ENCODE assay signal across 7 mouse cellular contexts in the genomic region with DNA sequence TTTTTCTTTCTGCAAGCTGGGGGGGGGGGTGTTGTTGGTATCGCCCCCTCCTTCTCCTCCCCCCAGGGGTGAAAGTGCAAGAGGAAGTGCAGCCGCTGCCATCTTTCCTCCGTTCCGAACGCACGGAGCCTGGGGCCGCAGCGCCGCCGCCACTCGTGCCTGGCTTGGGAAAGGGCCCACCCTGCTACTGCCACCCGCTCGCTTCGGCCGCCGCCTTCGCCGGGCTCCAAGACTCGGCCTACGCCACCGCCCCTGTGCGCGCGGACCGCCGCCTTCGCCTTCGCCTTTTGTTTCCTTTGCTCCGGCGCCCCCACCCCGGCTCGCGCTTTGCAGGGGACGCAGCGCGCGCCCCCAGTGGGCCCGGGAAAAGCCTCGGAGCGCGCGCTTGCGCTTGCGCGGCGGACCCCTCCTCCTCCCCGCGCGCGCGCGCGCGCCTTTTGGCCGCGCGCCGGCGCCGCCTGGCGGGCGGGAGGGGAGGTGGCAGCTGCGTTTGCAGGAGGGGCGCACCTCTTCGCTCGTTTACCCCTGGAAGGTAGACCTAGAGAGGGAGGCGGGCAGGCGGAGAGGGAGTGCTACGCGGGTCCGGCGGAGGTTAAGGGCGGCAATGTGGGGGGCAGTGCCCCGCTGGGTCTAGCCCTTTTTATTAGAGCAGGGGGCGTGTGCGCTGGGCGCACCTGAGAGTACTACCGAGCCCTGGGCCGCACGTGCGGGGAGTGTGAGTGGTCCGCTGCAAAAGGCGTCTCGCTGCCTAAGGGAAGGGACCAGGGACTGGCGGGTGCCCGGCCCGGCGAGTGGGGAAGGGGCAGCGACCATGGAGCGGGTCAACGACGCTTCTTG. TPM values are rescaled to one million over a fixed set of nuclear protein-coding genes. Genes with fewer than 3 reads are reported as not detected.
DNase-seq lines count a peak whose midpoint lies in the region; ATAC-seq and TF ChIP-seq lines count a peak whose summit lies in the region.

No protein-coding gene starts in this region.

- ATAC-seq in intestine, embryonic 15.5 days, result peak; percentile 70
- peak; percentile 32 for ATAC-seq in midbrain, embryonic 12.5 days (ENCODE audit: low FRiP score, low read depth)

- no peaks in the 10 kb centered on the region for H3K27me3 ChIP-seq in intestine, embryonic 15.5 days (replicated peaks)
- no peaks in the 10 kb centered on the region for H3K27me3 ChIP-seq in limb, embryonic 10.5 days (ENCODE audit: low read depth, poor library complexity, severe bottlenecking)
- peaks cover 5% of the 10 kb centered on the region; the same call in 1 of the 2 replicates for H3K27me3 ChIP-seq in midbrain, embryonic 12.5 days

- peak overlapping the region; percentile 98 for H3K4me2 ChIP-seq in intestine, embryonic 15.5 days (replicated peaks)
- H3K4me2 ChIP-seq in midbrain, embryonic 12.5 days (replicated peaks), result peak overlapping the region; percentile 99

- peak overlapping the region; percentile 83 for H3K4me3 ChIP-seq in cortical plate, adult 2 months (ENCODE audit: insufficient read depth, low read length)
- peak overlapping the region; percentile 88 for H3K4me3 ChIP-seq in intestine, embryonic 15.5 days (replicated peaks)
- peak overlapping the region; percentile 86 for H3K4me3 ChIP-seq in limb, embryonic 10.5 days
- peak overlapping the region; percentile 74 for H3K4me3 ChIP-seq in midbrain, embryonic 12.5 days

- peak overlapping the region; percentile 98 for H3K9ac ChIP-seq in intestine, embryonic 15.5 days
- H3K9ac ChIP-seq in midbrain, embryonic 12.5 days (replicated peaks), result peak overlapping the region; percentile 97

- peak; percentile 47 for TF ChIP-seq POLR2A in cortical plate, adult 2 months (IDR thresholded peaks at IDR 0.05; ENCODE audit: extremely low read depth, insufficient read depth, low read length)

- under 1% methylated on average over 75 of the region's 92 CpGs for WGBS in intestine, embryonic 15.5 days
- under 1% methylated on average over 88 of the region's 92 CpGs for WGBS in limb, embryonic 10.5 days
- under 1% methylated on average over 82 of the region's 92 CpGs for WGBS in midbrain, embryonic 12.5 days

- no peaks in the 10 kb centered on the region for H3K9me3 ChIP-seq in intestine, embryonic 15.5 days
- H3K9me3 ChIP-seq in limb, embryonic 10.5 days (replicated peaks), result no peaks in the 10 kb centered on the region
- H3K9me3 ChIP-seq in midbrain, embryonic 12.5 days, result no peaks in the 10 kb centered on the region

- H3K4me1 ChIP-seq in cortical plate, adult 2 months (ENCODE audit: control insufficient read depth, insufficient read depth, low read length), result peaks cover 4% of the 10 kb centered on the region; the same call in 1 of the 2 replicates
- H3K4me1 ChIP-seq in intestine, embryonic 15.5 days (replicated peaks), result peaks cover 36% of the 10 kb centered on the region
- peaks cover 45% of the 10 kb centered on the region for H3K4me1 ChIP-seq in limb, embryonic 10.5 days
- peaks cover 34% of the 10 kb centered on the region for H3K4me1 ChIP-seq in midbrain, embryonic 12.5 days

- intact Hi-C loops in gastrocnemius, postnatal 36 days (cut with DNase I), result loop anchor here (2.0 kb wide), 1 partner anchor 23 kb away; the partner anchor contains the start of gene Drg1

- peak; percentile 89 for DNase-seq in adrenal gland, adult 2 months
- peak; percentile 66 to 80 for DNase-seq in gastrocnemius, postnatal 36 days
- peak; percentile 91 for DNase-seq in limb, embryonic 10.5 days (ENCODE audit: low spot score)
- DNase-seq in skeletal muscle tissue, adult 2 months (ENCODE audit: low read depth, low spot score), result peak; percentile 70

- peaks cover 12% of the 10 kb centered on the region; the same call in 1 of the 2 replicates for H3K36me3 ChIP-seq in intestine, embryonic 15.5 days
- peaks cover 38% of the 10 kb centered on the region for H3K36me3 ChIP-seq in limb, embryonic 10.5 days
- peaks cover 19% of the 10 kb centered on the region for H3K36me3 ChIP-seq in midbrain, embryonic 12.5 days

- TF ChIP-seq CTCF in cortical plate, adult 2 months (IDR thresholded peaks at IDR 0.05; ENCODE audit: extremely low read depth, insufficient read depth, low read length), result peak; percentile 26; the same call in 1 of the 2 replicates

- H3K27ac ChIP-seq in cortical plate, adult 2 months (ENCODE audit: insufficient read depth, low read length), result peak overlapping the region; percentile 100
- H3K27ac ChIP-seq in intestine, embryonic 15.5 days, result peak overlapping the region; percentile 100
- peak overlapping the region; percentile 98 for H3K27ac ChIP-seq in limb, embryonic 10.5 days
- H3K27ac ChIP-seq in midbrain, embryonic 12.5 days (replicated peaks), result peak overlapping the region; percentile 100

RNA-seq across cellular contexts. Expression of gene Patz1, which starts 1.3 kb away (rescaled TPM):
- total RNA-seq in adrenal gland, adult 2 months (2021), result 10 to 100 TPM; 19.7 to 30.4 TPM
- polyA plus RNA-seq in adrenal gland, adult 2 months (2012; rRNA removed), result 73.0 and 73.9 TPM in 2 replicates
- 29.0 and 30.1 TPM in 2 replicates for polyA plus RNA-seq in cortical plate, adult 2 months (2012; rRNA removed)
- 10 to 100 TPM in 1 of 2 experiments, 1 to 10 TPM in 1; 8.3 to 19.4 TPM for total RNA-seq in gastrocnemius, postnatal 36 days (2021)
- 34.2 and 36.1 TPM in 2 replicates for polyA plus RNA-seq in intestine, embryonic 15.5 days (2015; fragmentation: Nextera tagmentation; extraction: Ambion mirVana)
- polyA plus RNA-seq in limb, embryonic 10.5 days (2016; fragmentation: Nextera tagmentation; extraction: Ambion mirVana), result 80.2 and 81.7 TPM in 2 replicates
- polyA plus RNA-seq in midbrain, embryonic 12.5 days (2016; fragmentation: Nextera tagmentation; extraction: Ambion mirVana), result 140 and 154 TPM in 2 replicates

RNA-seq across cellular contexts. Expression of gene Drg1, which starts 23.8 kb away (rescaled TPM):
- 100 to 1,000 TPM in 1 of 2 experiments, 10 to 100 TPM in 1; 86.3 to 104 TPM for total RNA-seq in adrenal gland, adult 2 months (2021)
- 5.4 and 7.2 TPM in 2 replicates for polyA plus RNA-seq in adrenal gland, adult 2 months (2012; rRNA removed)
- polyA plus RNA-seq in cortical plate, adult 2 months (2012; rRNA removed), result 77.1 and 88.5 TPM in 2 replicates
- total RNA-seq in gastrocnemius, postnatal 36 days (2021), result 10 to 100 TPM; 36.4 to 45.4 TPM
- polyA plus RNA-seq in intestine, embryonic 15.5 days (2015; fragmentation: Nextera tagmentation; extraction: Ambion mirVana), result 209 and 211 TPM in 2 replicates
- polyA plus RNA-seq in limb, embryonic 10.5 days (2016; fragmentation: Nextera tagmentation; extraction: Ambion mirVana), result 276 and 280 TPM in 2 replicates
- polyA plus RNA-seq in midbrain, embryonic 12.5 days (2016; fragmentation: Nextera tagmentation; extraction: Ambion mirVana), result 264 and 285 TPM in 2 replicates

RNA-seq across cellular contexts. Expression of gene Pik3ip1, which starts 40.2 kb away (rescaled TPM):
- total RNA-seq in adrenal gland, adult 2 months (2021), result 10 to 100 TPM in 1 of 2 experiments, 1 to 10 TPM in 1; 8.0 to 14.0 TPM
- polyA plus RNA-seq in adrenal gland, adult 2 months (2012; rRNA removed), result 40.3 and 43.3 TPM in 2 replicates
- polyA plus RNA-seq in cortical plate, adult 2 months (2012; rRNA removed), result 41.3 and 42.6 TPM in 2 replicates
- 10 to 100 TPM; 21.2 to 25.0 TPM for total RNA-seq in gastrocnemius, postnatal 36 days (2021)
- polyA plus RNA-seq in intestine, embryonic 15.5 days (2015; fragmentation: Nextera tagmentation; extraction: Ambion mirVana), result 8.5 and 8.7 TPM in 2 replicates
- polyA plus RNA-seq in limb, embryonic 10.5 days (2016; fragmentation: Nextera tagmentation; extraction: Ambion mirVana), result 5.9 and 8.5 TPM in 2 replicates
- polyA plus RNA-seq in midbrain, embryonic 12.5 days (2016; fragmentation: Nextera tagmentation; extraction: Ambion mirVana), result 17.3 TPM in 2 replicates

Comparison
In these comparisons a context has a peak if more than half of its experiments do, and no peak if none do; other contexts are left out.
1. Peak in every context shown above with its lines: DNase-seq, ATAC-seq, H3K4me3 ChIP-seq and H3K27ac ChIP-seq.